Comparison of ENCODE assay signal across 19 mouse cellular contexts in the genomic region with DNA sequence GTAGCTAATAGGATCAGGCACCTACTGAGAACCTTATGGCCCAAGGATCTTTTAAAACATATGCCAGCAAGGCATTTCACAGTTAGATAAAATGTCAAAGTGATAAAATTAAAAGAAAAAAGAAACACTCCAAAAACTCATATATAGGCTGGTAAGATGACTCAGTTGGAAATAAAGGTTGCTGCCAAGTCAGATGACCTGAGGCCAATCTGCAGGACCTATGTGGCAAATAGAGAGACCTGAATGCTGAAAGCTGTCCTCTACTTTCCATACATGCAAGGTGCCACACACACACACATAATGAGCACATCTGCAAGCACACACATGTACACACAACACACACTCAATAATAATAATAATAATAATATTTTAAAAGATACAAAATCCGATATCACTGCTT.
DNase-seq lines count a peak whose midpoint lies in the region; ATAC-seq and TF ChIP-seq lines count a peak whose summit lies in the region.
"Had no signal": no experiment of that assay in that cellular context is flagged by ENCODE, and none has a peak within 500 bp of the region (broad histone marks: within the 10 kb centered on the region; RNA-seq: fewer than 3 reads in every experiment).

No protein-coding gene starts in this region.

- ATAC-seq in forebrain, embryonic 13.5 days, result peak; percentile 50
- ATAC-seq in forebrain, postnatal 0 days, result no peak
- no peak for ATAC-seq in hindbrain, embryonic 13.5 days (ENCODE audit: low FRiP score)
- no peak for ATAC-seq in intestine, embryonic 15.5 days
- ATAC-seq: hindbrain, embryonic 16.5 days; inflammation-experienced regulatory T-cells, adult 6 months had no signal

- H3K4me3 ChIP-seq in forebrain, embryonic 13.5 days, result no peak overlapping the region
- H3K4me3 ChIP-seq in forebrain, postnatal 0 days (ENCODE audit: low read depth, low read length), result no peak overlapping the region
- H3K4me3 ChIP-seq in hindbrain, embryonic 13.5 days, result no peak overlapping the region
- no peak overlapping the region for H3K4me3 ChIP-seq in intestine, embryonic 15.5 days (replicated peaks)
- H3K4me3 ChIP-seq: embryonic facial prominence, embryonic 12.5 days; heart, adult 2 months; heart, embryonic 13.5 days had no signal

- H3K9ac ChIP-seq in forebrain, embryonic 13.5 days, result no peak overlapping the region
- no peak overlapping the region for H3K9ac ChIP-seq in forebrain, postnatal 0 days
- H3K9ac ChIP-seq in hindbrain, embryonic 13.5 days, result no peak overlapping the region
- H3K9ac ChIP-seq in intestine, embryonic 15.5 days, result no peak overlapping the region
- H3K9ac ChIP-seq: embryonic facial prominence, embryonic 12.5 days; heart, embryonic 13.5 days had no signal

- H3K9me3 ChIP-seq in forebrain, embryonic 13.5 days (replicated peaks), result no peaks in the 10 kb centered on the region
- no peaks in the 10 kb centered on the region for H3K9me3 ChIP-seq in forebrain, postnatal 0 days (ENCODE audit: low read length)
- H3K9me3 ChIP-seq in hindbrain, embryonic 13.5 days, result no peaks in the 10 kb centered on the region
- no peaks in the 10 kb centered on the region for H3K9me3 ChIP-seq in intestine, embryonic 15.5 days
- H3K9me3 ChIP-seq: embryonic facial prominence, embryonic 12.5 days; heart, embryonic 13.5 days had no signal

- no peak for TF ChIP-seq CTCF in forebrain, postnatal 0 days (IDR thresholded peaks at IDR 0.05; ENCODE audit: low read depth)

- peak; percentile 9 for DNase-seq in cerebellum, adult 11-12 months
- DNase-seq in cerebellum, adult 8-10 months, result no peak
- DNase-seq in forebrain, postnatal 0 days, result no peak
- DNase-seq in heart, adult 11 months, result peak; percentile 30
- no peak for DNase-seq in heart, adult 9 months (ENCODE audit: low spot score in 2 of 2)
- DNase-seq: adrenal gland, postnatal 10 days; gastrocnemius, postnatal 10 days; heart, adult 2 months; heart, postnatal 36 days; kidney, adult 11 months; kidney, adult 9 months had no signal

- no peaks in the 10 kb centered on the region for H3K27me3 ChIP-seq in forebrain, embryonic 13.5 days
- no peaks in the 10 kb centered on the region for H3K27me3 ChIP-seq in forebrain, postnatal 0 days (ENCODE audit: insufficient read depth, low read length)
- no peaks in the 10 kb centered on the region for H3K27me3 ChIP-seq in hindbrain, embryonic 13.5 days
- no peaks in the 10 kb centered on the region for H3K27me3 ChIP-seq in intestine, embryonic 15.5 days (replicated peaks)
- H3K27me3 ChIP-seq: embryonic facial prominence, embryonic 12.5 days; heart, embryonic 13.5 days had no signal

- no peak overlapping the region for H3K4me2 ChIP-seq in forebrain, embryonic 13.5 days
- no peak overlapping the region for H3K4me2 ChIP-seq in forebrain, postnatal 0 days (ENCODE audit: low read depth)
- no peak overlapping the region for H3K4me2 ChIP-seq in hindbrain, embryonic 13.5 days
- H3K4me2 ChIP-seq in intestine, embryonic 15.5 days (replicated peaks), result no peak overlapping the region
- H3K4me2 ChIP-seq: embryonic facial prominence, embryonic 12.5 days; heart, embryonic 13.5 days had no signal

- H3K4me1 ChIP-seq in forebrain, embryonic 13.5 days, result peaks cover 8% of the 10 kb centered on the region
- H3K4me1 ChIP-seq in forebrain, postnatal 0 days (ENCODE audit: insufficient read depth), result no peaks in the 10 kb centered on the region
- no peaks in the 10 kb centered on the region for H3K4me1 ChIP-seq in hindbrain, embryonic 13.5 days (replicated peaks)
- no peaks in the 10 kb centered on the region for H3K4me1 ChIP-seq in intestine, embryonic 15.5 days (replicated peaks)
- H3K4me1 ChIP-seq: embryonic facial prominence, embryonic 12.5 days; heart, embryonic 13.5 days had no signal

- no peak overlapping the region for H3K27ac ChIP-seq in forebrain, embryonic 13.5 days
- H3K27ac ChIP-seq in forebrain, postnatal 0 days (ENCODE audit: low read depth, low read length), result no peak overlapping the region
- no peak overlapping the region for H3K27ac ChIP-seq in hindbrain, embryonic 13.5 days
- H3K27ac ChIP-seq in intestine, embryonic 15.5 days, result no peak overlapping the region
- H3K27ac ChIP-seq: embryonic facial prominence, embryonic 12.5 days; heart, adult 2 months; heart, embryonic 13.5 days; kidney, postnatal 0 days had no signal

- H3K36me3 ChIP-seq in forebrain, embryonic 13.5 days (ENCODE audit: poor library complexity, severe bottlenecking), result no peaks in the 10 kb centered on the region
- no peaks in the 10 kb centered on the region for H3K36me3 ChIP-seq in forebrain, postnatal 0 days (ENCODE audit: insufficient read depth)
- H3K36me3 ChIP-seq in hindbrain, embryonic 13.5 days, result no peaks in the 10 kb centered on the region
- no peaks in the 10 kb centered on the region for H3K36me3 ChIP-seq in intestine, embryonic 15.5 days
- H3K36me3 ChIP-seq: embryonic facial prominence, embryonic 12.5 days; heart, embryonic 13.5 days had no signal

- 78% methylated on average over 1 of the region's 1 CpGs for WGBS in forebrain, embryonic 13.5 days
- 53% methylated on average over 1 of the region's 1 CpGs for WGBS in forebrain, postnatal 0 days
- 98% methylated on average over 1 of the region's 1 CpGs for WGBS in hindbrain, embryonic 13.5 days
- WGBS in intestine, embryonic 15.5 days, result 89% methylated on average over 1 of the region's 1 CpGs

Comparison
In these comparisons a context has a peak if more than half of its experiments do, and no peak if none do; other contexts are left out.
1. DNase-seq: peak in cerebellum, adult 11-12 months (single experiment) and heart, adult 11 months (single experiment); none in cerebellum, adult 8-10 months (single experiment), forebrain, postnatal 0 days (single experiment) and heart, adult 9 months (0 of 2).